Mouse (Mus musculus): Measurements from ENCODE around the gene Sh2d4b. TPM values are rescaled to one million over a fixed set of nuclear protein-coding genes. Genes with fewer than 3 reads are reported as not detected.
A peak's percentile ranks its signal among the peaks of the same experiment; 100 is the strongest.

Sh2d4b gene
- total RNA-seq, 2 experiments from 2014 or later = 5.8 to 6.7 TPM

DNA sequence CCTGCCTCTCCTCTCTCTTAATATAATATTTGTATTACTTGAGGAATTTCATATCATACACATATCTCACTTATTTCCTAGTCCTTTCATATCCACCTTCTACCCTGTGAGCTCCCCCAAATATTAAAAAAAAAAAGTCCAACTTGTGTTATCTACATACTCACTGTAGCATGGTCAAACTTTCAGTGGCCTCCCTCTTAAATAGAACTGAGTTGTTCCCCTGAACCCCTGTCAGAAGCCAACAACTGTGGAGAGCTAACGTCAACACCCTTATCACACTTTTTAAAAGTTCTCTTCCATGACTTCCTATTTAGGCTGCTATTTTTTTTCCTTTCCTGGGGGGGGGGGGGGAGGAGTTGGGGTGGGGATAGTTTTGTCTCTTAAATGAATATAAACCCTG lies 7.3 kb downstream of the Sh2d4b start:
- intact Hi-C loops (cut with DNase I) = no loop called here
- DNase-seq (ENCODE audit: extremely low spot score in 1 of 2, low spot score in 2 of 2) = no peak
- Histone ChIP-seq H3K27ac (no peak overlapping the region), H3K4me3 (no peak overlapping the region)
- no peak for TF ChIP-seq CTCF (IDR thresholded peaks at IDR 0.05)

DNA sequence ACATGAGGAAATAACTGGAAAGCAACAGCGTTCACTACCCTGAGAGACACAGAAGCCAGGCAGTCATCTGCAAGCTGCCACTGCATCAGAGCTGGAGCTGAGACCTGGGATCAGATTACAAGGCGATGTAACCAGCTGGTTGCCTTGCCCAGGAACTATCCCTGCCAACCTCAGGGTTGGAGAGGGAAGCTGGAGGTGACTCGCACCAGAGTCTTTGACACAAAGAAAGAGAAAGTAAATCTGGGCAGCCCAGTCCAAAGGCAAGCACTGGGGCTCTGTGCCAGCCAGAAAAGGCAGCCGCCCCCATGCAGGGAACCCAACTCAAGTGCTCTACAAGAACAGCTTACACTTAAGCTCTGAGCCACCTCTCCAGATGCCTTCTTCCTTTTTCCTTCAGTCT lies 7.8 kb downstream of the Sh2d4b start:
- Histone ChIP-seq H3K4me3 (no peak overlapping the region), H3K27ac (no peak overlapping the region)
- DNase-seq (ENCODE audit: extremely low spot score in 1 of 2, low spot score in 2 of 2) = peak in 1 of 2 experiments; percentile 38
- intact Hi-C loops (cut with DNase I) = no loop called here
- TF ChIP-seq CTCF (IDR thresholded peaks at IDR 0.05) = no peak

DNA sequence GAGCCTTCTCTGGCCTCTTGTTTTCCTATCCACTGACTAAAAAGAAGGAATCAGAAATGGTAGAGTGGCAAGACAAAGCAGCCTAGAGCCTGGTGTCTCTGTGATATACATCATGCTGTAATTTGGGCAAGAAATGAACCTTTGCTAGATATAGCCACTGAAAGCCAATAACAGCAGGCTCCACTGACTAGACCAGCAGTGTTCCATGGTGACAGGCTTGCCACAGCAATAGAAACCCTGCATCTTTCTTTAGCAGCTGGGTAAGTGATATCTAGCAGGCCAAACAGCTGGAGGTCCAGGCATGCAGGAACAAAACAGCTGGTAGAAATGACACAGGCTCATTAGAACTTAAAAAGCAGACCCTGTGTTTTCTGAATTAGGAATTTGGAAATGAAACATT lies 18.5 kb downstream of the Sh2d4b start:
- DNase-seq (ENCODE audit: extremely low spot score in 1 of 2, low spot score in 2 of 2) = no peak
- TF ChIP-seq CTCF (IDR thresholded peaks at IDR 0.05) = no peak
- Histone ChIP-seq H3K27ac (no peak overlapping the region), H3K4me3 (no peak overlapping the region)
- intact Hi-C loops (cut with DNase I) = no loop called here

DNA sequence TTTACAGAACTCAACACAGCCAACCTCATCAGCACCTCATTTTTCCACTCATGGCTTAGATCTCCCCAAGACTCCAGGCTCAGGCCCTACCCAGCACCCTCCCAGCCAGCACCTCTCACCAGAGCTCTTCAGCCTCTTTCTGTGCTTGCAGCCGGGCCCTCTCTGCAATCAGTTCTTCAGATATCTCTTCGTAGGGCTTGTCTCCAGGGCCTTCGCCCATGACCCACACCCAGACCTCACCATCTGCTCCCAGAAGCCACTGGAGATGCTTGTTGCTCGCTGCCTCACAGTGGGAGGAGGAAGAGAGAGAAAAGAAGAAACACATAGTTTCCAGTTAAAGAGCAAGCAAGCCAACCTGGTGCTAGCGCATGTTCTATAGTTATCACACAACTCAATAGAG lies 19.1 kb downstream of the Sh2d4b start:
- TF ChIP-seq CTCF (IDR thresholded peaks at IDR 0.05) = no peak
- H3K27ac ChIP-seq = no peak overlapping the region
- H3K4me3 ChIP-seq = no peak overlapping the region
- intact Hi-C loops (cut with DNase I) = no loop called here
- DNase-seq (ENCODE audit: extremely low spot score in 1 of 2, low spot score in 2 of 2) = no peak

DNA sequence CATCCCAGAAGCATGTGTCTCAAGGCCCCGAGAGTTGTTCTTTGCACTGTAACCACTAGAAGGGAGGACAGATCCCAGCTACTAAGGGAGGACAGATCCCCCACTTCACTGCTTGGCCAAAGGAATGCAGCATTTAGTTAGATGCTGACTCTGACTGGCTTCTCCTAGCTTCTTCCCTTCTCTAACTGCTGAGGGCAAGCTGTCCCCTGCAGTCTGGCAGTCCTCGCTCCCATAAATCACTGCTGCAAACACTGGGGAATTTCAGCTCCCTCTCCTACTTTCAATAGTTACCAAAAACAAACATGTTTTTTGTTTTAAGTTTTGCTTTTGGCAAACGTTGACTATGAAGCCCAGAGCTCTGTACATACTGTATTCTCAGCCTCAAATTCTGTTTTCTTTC lies 22.5 kb downstream of the Sh2d4b start:
- intact Hi-C loops (cut with DNase I) = no loop called here
- DNase-seq (ENCODE audit: extremely low spot score in 1 of 2, low spot score in 2 of 2) = no peak
- Histone ChIP-seq H3K27ac (no peak overlapping the region), H3K4me3 (no peak overlapping the region)
- no peak for TF ChIP-seq CTCF (IDR thresholded peaks at IDR 0.05)

DNA sequence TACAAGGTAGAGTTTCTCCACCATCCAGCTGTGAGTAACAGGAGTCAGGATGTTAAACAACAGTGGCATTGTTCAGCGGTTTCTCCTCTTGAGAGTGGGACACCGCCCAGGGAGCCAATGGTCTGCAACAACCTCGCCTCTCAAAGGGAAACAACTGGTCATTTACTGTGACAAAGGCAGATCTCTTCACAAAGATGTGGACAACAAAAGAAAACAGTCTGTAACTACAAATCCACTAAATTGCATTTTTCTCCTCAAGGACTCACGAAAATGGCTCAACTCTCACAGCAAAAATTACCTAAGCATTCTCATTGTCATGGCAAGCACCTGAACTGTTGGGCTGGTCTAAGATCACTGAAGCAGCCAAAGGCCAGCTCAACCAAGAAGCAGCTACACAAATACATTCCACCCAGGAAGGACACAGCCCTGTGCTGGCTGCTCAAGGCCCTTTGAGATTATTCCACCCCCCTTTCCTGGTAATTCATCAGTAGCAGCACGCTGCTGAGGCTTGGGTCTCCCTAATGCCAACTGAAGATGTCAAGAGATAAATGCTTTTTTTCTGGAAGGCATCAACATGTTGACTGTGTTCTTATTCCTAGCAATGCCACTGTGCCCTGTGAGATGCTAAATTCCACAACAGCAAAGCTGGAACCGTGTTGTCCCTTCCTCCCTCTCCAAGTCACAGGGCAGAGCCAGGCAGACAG lies 28.1 kb downstream of the Sh2d4b start:
- H3K4me3 ChIP-seq = no peak overlapping the region
- no peak for DNase-seq (ENCODE audit: extremely low spot score in 1 of 2, low spot score in 2 of 2)
- TF ChIP-seq CTCF (IDR thresholded peaks at IDR 0.05) = no peak
- intact Hi-C loops (cut with DNase I) = no loop called here
- H3K27ac ChIP-seq = no peak overlapping the region

DNA sequence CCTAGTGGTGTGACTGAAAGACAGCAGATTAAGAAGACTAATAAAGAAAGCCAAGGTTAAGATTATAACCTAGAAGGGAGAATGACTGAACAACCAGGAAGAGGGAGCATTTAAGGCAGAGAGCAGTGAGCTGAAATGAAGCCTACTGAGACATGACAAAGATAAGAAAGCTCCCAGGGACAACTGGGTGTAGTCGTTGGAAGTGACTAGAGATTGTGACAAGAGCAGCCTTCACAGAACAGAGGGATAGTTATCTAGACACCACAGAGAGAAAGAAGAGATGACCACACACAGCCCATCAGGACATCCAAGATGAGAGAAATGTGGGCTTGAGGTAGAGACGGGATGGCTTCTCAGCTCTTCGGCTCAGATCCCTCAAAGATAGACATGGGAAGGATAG lies 29.4 kb downstream of the Sh2d4b start:
- DNase-seq (ENCODE audit: extremely low spot score in 1 of 2, low spot score in 2 of 2) = no peak
- Histone ChIP-seq H3K27ac (no peak overlapping the region), H3K4me3 (no peak overlapping the region)
- TF ChIP-seq CTCF (IDR thresholded peaks at IDR 0.05) = no peak
- intact Hi-C loops (cut with DNase I) = no loop called here

DNA sequence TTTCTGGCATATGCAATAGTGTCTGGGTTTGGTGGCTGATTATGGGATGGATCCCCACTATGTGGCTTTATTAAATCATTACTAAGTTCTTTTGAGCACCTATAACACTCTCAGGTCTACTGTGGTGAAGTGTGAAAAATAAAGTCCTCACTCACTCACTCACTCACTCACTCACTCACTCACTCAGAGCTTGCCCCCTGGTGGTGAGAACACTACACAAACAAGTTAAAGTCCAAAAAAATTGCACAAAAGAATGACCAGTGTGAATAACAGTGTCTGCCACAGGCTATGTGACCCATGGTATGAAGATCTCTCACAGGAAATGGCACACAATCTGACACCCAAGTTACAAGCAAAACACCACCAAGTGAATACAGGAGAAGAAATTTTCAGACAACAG lies 30.0 kb downstream of the Sh2d4b start:
- H3K27ac ChIP-seq = no peak overlapping the region
- intact Hi-C loops (cut with DNase I) = no loop called here
- no peak; the same call in none of the 2 replicates for TF ChIP-seq CTCF (IDR thresholded peaks at IDR 0.05)

DNA sequence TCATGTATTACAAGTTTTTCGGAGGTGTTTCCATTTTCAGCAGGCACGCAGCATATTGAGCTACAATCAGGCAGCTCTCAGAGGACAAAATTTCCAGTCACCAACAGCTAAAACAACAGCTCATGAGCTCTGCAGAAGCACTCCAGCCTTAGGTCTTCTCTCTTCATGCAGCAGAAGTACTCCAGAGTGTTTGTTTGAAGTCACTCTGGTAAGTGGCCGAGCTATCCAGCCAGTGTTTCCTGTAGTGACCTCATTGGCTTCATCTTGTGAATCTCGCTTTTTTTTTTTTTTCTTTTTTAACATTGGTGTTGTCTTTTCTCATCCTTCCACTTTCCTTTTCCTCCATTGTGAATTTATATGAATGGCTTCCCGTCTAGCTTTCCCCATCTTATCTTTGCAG lies 40.1 kb downstream of the Sh2d4b start:
- no peak for TF ChIP-seq CTCF (IDR thresholded peaks at IDR 0.05)
- intact Hi-C loops (cut with DNase I) = no loop called here
- Histone ChIP-seq H3K4me3 (no peak overlapping the region), H3K27ac (no peak overlapping the region)
- no peak for DNase-seq (ENCODE audit: extremely low spot score in 1 of 2, low spot score in 2 of 2)

More for the DNA sequence above, 30.0 kb downstream of the Sh2d4b start:
- DNase-seq (ENCODE audit: extremely low spot score in 1 of 2, low spot score in 2 of 2) = no peak
- no peak overlapping the region for H3K4me3 ChIP-seq

DNA sequence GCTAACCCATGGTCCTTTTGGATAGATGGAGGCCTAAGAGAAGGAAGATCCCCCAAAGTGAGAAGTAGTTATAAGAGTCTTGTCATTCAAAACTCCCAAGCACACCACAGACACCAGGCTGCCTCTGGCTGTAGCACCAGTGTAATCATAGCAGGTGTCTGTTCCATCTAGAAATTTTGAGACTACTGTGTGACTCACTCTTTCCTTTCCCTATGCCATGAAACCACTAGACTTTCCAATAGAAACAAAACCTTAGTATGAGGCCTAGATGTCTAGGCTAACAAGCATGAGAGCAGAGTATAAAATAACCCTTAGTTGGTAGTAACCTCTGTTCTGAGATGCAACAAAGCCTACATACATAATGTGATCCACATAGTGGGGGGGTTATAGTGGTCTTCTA lies 55.7 kb downstream of the Sh2d4b start:
- TF ChIP-seq CTCF (IDR thresholded peaks at IDR 0.05) = no peak
- no peak overlapping the region for H3K4me3 ChIP-seq
- H3K27ac ChIP-seq = no peak overlapping the region
- intact Hi-C loops (cut with DNase I) = no loop called here
- no peak for DNase-seq (ENCODE audit: extremely low spot score in 1 of 2, low spot score in 2 of 2)

DNA sequence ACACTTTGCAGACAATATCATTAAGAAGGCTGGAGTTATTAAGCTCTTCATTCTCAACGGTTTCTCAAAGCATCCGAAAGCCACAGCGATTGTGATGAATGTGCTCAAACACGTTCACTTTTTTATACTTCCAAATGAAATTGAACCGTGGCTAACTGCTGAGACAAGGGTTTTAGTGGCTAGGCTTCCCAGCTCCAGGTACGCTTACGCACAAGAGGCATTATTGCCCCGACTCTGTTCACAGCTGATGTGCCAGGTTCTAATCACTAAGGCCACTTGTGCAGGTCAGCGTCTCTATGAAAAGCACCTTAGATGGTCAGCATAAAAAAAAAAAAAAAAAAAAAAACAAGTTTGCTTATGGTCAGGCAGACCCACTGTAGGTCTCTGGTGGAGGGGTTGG lies 62.6 kb downstream of the Sh2d4b start:
- intact Hi-C loops (cut with DNase I) = no loop called here
- no peak overlapping the region for H3K27ac ChIP-seq
- no peak for DNase-seq (ENCODE audit: extremely low spot score in 1 of 2, low spot score in 2 of 2)
- no peak overlapping the region for H3K4me3 ChIP-seq
- TF ChIP-seq CTCF (IDR thresholded peaks at IDR 0.05) = no peak

DNA sequence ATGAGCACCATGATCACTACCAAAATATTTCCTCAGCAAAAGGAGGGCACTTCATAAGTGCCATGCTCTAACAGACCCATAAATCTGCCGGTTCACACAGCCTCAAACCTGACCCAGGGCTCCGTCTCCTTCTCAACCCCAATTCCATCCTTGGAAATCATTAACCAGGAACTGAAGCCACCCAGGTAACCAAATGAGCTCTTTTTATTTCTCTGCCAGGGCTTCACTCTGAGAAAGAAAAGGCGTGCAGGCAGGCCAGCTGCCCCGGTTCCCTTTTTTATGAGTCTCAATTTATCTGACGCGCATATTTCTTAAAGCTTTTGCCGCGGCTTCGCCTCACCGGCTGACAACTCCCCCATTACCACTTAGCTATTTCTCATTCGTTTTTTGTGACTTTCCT lies 63.0 kb downstream of the Sh2d4b start:
- intact Hi-C loops (cut with DNase I) = no loop called here

DNA sequence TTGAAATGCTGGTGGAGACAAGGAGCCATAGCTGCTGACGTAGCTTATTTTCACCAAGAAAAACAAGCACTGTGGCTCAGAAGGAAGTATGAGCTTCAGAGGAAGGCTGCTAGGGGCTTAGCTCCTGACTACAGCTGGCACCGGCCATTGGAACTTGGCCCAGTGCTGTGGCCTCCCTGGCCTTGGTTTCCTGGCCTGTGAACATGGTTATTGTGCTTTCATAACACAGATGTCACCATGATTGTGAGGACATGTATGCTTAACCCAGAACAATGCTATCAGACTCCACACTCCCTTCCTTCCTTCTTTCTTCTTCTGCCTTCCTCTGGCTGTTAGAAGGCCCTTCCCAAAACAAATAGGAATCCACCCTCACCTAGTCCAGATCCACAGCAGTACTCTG lies 75.0 kb downstream of the Sh2d4b start:
- TF ChIP-seq CTCF (IDR thresholded peaks at IDR 0.05) = no peak
- no peak for DNase-seq (ENCODE audit: extremely low spot score in 1 of 2, low spot score in 2 of 2)
- Histone ChIP-seq H3K27ac (no peak overlapping the region), H3K4me3 (no peak overlapping the region)
- intact Hi-C loops (cut with DNase I) = no loop called here

More for the DNA sequence above, 63.0 kb downstream of the Sh2d4b start:
- Histone ChIP-seq H3K4me3 (no peak overlapping the region), H3K27ac (no peak overlapping the region)
- no peak for DNase-seq (ENCODE audit: extremely low spot score in 1 of 2, low spot score in 2 of 2)
- no peak for TF ChIP-seq CTCF (IDR thresholded peaks at IDR 0.05)

Measured in left cerebral cortex, adult 2 months (tissue).